Mouse (Mus musculus) CH12.LX (cell line): Measurements from ENCODE around the gene Mael. TPM values are rescaled to one million over a fixed set of nuclear protein-coding genes. Genes with fewer than 3 reads are reported as not detected.

ENCODE experiments used
- DNase-seq: peaks from one replicate; pipeline ENCODE4 v3.0.0-alpha.2; 2013; ENCODE audit errors: extremely low read depth
- H3K27ac ChIP-seq: 2 replicates; pipeline ENCODE4 v1.5.1; 2012; ENCODE audit warnings: low read depth, mild to moderate bottlenecking, control low read depth, moderate library complexity; ENCODE audit not compliant: insufficient read depth
- H3K27me3 ChIP-seq: replicated peaks from 2 replicates; pipeline ENCODE3; 2012; ENCODE audit warnings: inconsistent platforms
- H3K36me3 ChIP-seq, 2 experiments: replicated peaks in 1 of 2; 2 replicates each; pipeline versions ENCODE3 to v1.6.1; 2012; ENCODE audit warnings: inconsistent platforms in 1 of 2, low read length in 1 of 2, mild to moderate bottlenecking in 1 of 2, mixed read lengths in 1 of 2, moderate library complexity in 1 of 2; ENCODE audit not compliant: control insufficient read depth in 1 of 2, insufficient read depth in 1 of 2
- H3K4me1 ChIP-seq, 2 experiments: 2 replicates each; pipeline ENCODE4 v1.6.1; 2012; ENCODE audit warnings: inconsistent platforms in 1 of 2, moderate library complexity in 1 of 2; ENCODE audit not compliant: insufficient read depth in 2 of 2, control insufficient read depth in 1 of 2
- H3K4me2 ChIP-seq: 2 replicates; pipeline ENCODE4 v1.6.1; 2012; ENCODE audit warnings: low read depth, mild to moderate bottlenecking, control low read depth; ENCODE audit not compliant: poor library complexity, insufficient read depth, severe bottlenecking
- H3K4me3 ChIP-seq, 3 experiments: fragments of 150-350 bp in 1 of 3; sonication (generic) in 1 of 3; replicated peaks in 1 of 3; 2 replicates each; pipeline versions ENCODE3 to v1.5.1; 2011 to 2012; ENCODE audit warnings: low read depth in 2 of 3, low read length in 2 of 3, mild to moderate bottlenecking in 2 of 3, moderate library complexity in 2 of 3, control low read depth in 1 of 3, improper control_type of control experiment in 1 of 3, inconsistent platforms in 1 of 3, mixed read lengths in 1 of 3; ENCODE audit not compliant: poor library complexity in 1 of 3
- H3K79me2 ChIP-seq: replicated peaks from 2 replicates; pipeline ENCODE4 v1.6.1; 2012; ENCODE audit warnings: mild to moderate bottlenecking, moderate library complexity; ENCODE audit not compliant: control insufficient read depth, poor library complexity, insufficient read depth, severe bottlenecking; ENCODE audit errors: extremely low read depth
- H3K9ac ChIP-seq: 2 replicates; pipeline ENCODE4 v1.6.1; 2012; ENCODE audit warnings: low read depth, mild to moderate bottlenecking, control low read depth, moderate library complexity; ENCODE audit not compliant: insufficient read depth
- H3K9me3 ChIP-seq: replicated peaks from 2 replicates; pipeline ENCODE3; 2012; ENCODE audit warnings: low read length, inconsistent platforms, mixed read lengths
- CHD1 ChIP-seq: IDR thresholded peaks from 2 replicates; pipeline ENCODE4 v1.6.1; 2012; ENCODE audit warnings: low read depth, low read length, improper control_type of control experiment, inconsistent platforms
- CHD2 ChIP-seq: IDR thresholded peaks from 2 replicates; pipeline ENCODE4 v1.6.1; 2011; ENCODE audit warnings: low read length, improper control_type of control experiment
- CTCF ChIP-seq, 2 experiments: IDR thresholded peaks in 1 of 2; conservative IDR thresholded peaks in 1 of 2; 2 replicates each; pipeline ENCODE4 v1.5.1; 2011 to 2012; ENCODE audit warnings: low read depth in 2 of 2, low read length in 2 of 2, improper control_type of control experiment in 1 of 2, inconsistent platforms in 1 of 2, mild to moderate bottlenecking in 1 of 2, moderate library complexity in 1 of 2
- ETS1 ChIP-seq: conservative IDR thresholded peaks from 2 replicates; pipeline ENCODE4 v1.6.1; 2012; ENCODE audit warnings: low read depth, mild to moderate bottlenecking, inconsistent platforms, low read length, improper control_type of control experiment, moderate library complexity
- GABPA ChIP-seq: IDR thresholded peaks from 2 replicates; pipeline ENCODE4 v1.6.1; 2012; ENCODE audit warnings: low read depth, low read length, improper control_type of control experiment, inconsistent platforms; ENCODE audit not compliant: insufficient replicate concordance
- HCFC1 ChIP-seq: IDR thresholded peaks from 2 replicates; pipeline ENCODE4 v1.6.1; 2012; ENCODE audit warnings: low read depth, mild to moderate bottlenecking, inconsistent platforms, low read length, improper control_type of control experiment
- IRF4 ChIP-seq: IDR thresholded peaks from 2 replicates; pipeline ENCODE4 v1.6.1; 2014; ENCODE audit warnings: low read depth, mild to moderate bottlenecking, inconsistent platforms, low read length, improper control_type of control experiment
- JUND ChIP-seq: conservative IDR thresholded peaks from 2 replicates; pipeline ENCODE4 v1.6.1; 2011; ENCODE audit warnings: low read depth, low read length, improper control_type of control experiment
- KAT2A ChIP-seq: IDR thresholded peaks from 2 replicates; pipeline ENCODE4 v1.6.1; 2012; ENCODE audit warnings: low read length, improper control_type of control experiment, inconsistent platforms; ENCODE audit not compliant: insufficient replicate concordance
- MAX ChIP-seq: IDR thresholded peaks from 2 replicates; pipeline ENCODE4 v1.6.1; 2011; ENCODE audit warnings: low read length, improper control_type of control experiment
- MAZ ChIP-seq: IDR thresholded peaks from 2 replicates; pipeline ENCODE4 v1.6.1; 2012; ENCODE audit warnings: low read depth, mild to moderate bottlenecking, inconsistent platforms, low read length, improper control_type of control experiment, moderate library complexity
- MEF2A ChIP-seq: IDR thresholded peaks from 2 replicates; pipeline ENCODE4 v1.6.1; 2014; ENCODE audit warnings: low read depth, mild to moderate bottlenecking, inconsistent platforms, low read length, improper control_type of control experiment, borderline replicate concordance
- MXI1 ChIP-seq: IDR thresholded peaks from 2 replicates; pipeline ENCODE4 v1.6.1; 2011; ENCODE audit warnings: mild to moderate bottlenecking, low read depth, low read length, improper control_type of control experiment
- MYC ChIP-seq: IDR thresholded peaks from 2 replicates; pipeline ENCODE4 v1.6.1; 2011; ENCODE audit warnings: low read depth, mild to moderate bottlenecking, improper control_type of control experiment, low read length
- NELFE ChIP-seq: IDR thresholded peaks from 2 replicates; pipeline ENCODE4 v1.6.1; 2011; ENCODE audit warnings: low read depth, low read length, improper control_type of control experiment
- NRF1 ChIP-seq: IDR thresholded peaks from 2 replicates; pipeline ENCODE4 v1.6.1; 2014; ENCODE audit warnings: low read depth, mild to moderate bottlenecking, inconsistent platforms, low read length, improper control_type of control experiment, moderate library complexity
- PAX5 ChIP-seq: IDR thresholded peaks from 2 replicates; pipeline ENCODE4 v1.6.1; 2012; ENCODE audit warnings: low read length, inconsistent platforms, mixed read lengths
- POLR2AphosphoS2 ChIP-seq: IDR thresholded peaks from 2 replicates; pipeline ENCODE4 v1.6.1; 2011; ENCODE audit warnings: low read depth, low read length, improper control_type of control experiment
- RAD21 ChIP-seq: IDR thresholded peaks from 2 replicates; pipeline ENCODE4 v1.6.1; 2011; ENCODE audit warnings: low read depth, mild to moderate bottlenecking, low read length, improper control_type of control experiment, moderate library complexity
- SIN3A ChIP-seq: IDR thresholded peaks from 2 replicates; pipeline ENCODE4 v1.6.1; 2012; ENCODE audit warnings: low read length, improper control_type of control experiment, inconsistent platforms
- SMC3 ChIP-seq: IDR thresholded peaks from 2 replicates; pipeline ENCODE4 v1.6.1; 2011; ENCODE audit warnings: low read depth, low read length, improper control_type of control experiment
- TBP ChIP-seq: conservative IDR thresholded peaks from 2 replicates; pipeline ENCODE4 v1.6.1; 2011; ENCODE audit warnings: low read depth, low read length, improper control_type of control experiment
- TCF12 ChIP-seq: IDR thresholded peaks from 2 replicates; pipeline ENCODE4 v1.6.1; 2014; ENCODE audit warnings: low read depth, mild to moderate bottlenecking, inconsistent platforms, low read length, improper control_type of control experiment
- UBTF ChIP-seq: IDR thresholded peaks from 2 replicates; pipeline ENCODE4 v1.6.1; 2012; ENCODE audit warnings: low read depth, mild to moderate bottlenecking, inconsistent platforms, low read length, improper control_type of control experiment, moderate library complexity
- USF1 ChIP-seq: IDR thresholded peaks from 2 replicates; pipeline ENCODE4 v1.6.1; 2014; ENCODE audit warnings: low read depth, mild to moderate bottlenecking, inconsistent platforms, low read length, improper control_type of control experiment
- USF2 ChIP-seq: conservative IDR thresholded peaks from 2 replicates; pipeline ENCODE4 v1.6.1; 2011; ENCODE audit warnings: low read depth, low read length, improper control_type of control experiment
- ZC3H11A ChIP-seq: IDR thresholded peaks from 2 replicates; pipeline ENCODE4 v1.6.1; 2012; ENCODE audit warnings: low read depth, mild to moderate bottlenecking, inconsistent platforms, low read length, improper control_type of control experiment
- ZKSCAN1 ChIP-seq: IDR thresholded peaks from 2 replicates; pipeline ENCODE4 v1.6.1; 2012; ENCODE audit warnings: low read depth, inconsistent platforms, low read length, improper control_type of control experiment, borderline replicate concordance
- ZMIZ1 ChIP-seq: IDR thresholded peaks from 2 replicates; pipeline ENCODE4 v1.6.1; 2012; ENCODE audit warnings: low read depth, mild to moderate bottlenecking, inconsistent platforms, low read length, improper control_type of control experiment
- ZNF384 ChIP-seq: IDR thresholded peaks from 2 replicates; pipeline ENCODE4 v1.6.1; 2012; ENCODE audit warnings: low read depth, low read length, improper control_type of control experiment, inconsistent platforms
- dilution Hi-C: fragments of 300-500 bp; cut with MboI; formaldehyde crosslinking; loops from 2 replicates; pipeline ENCODE4 v1.14.3; 2020; ENCODE audit warnings: low sequenced_read_pairs; ENCODE audit not compliant: extremely low pct_unique_long_range_greater_than_20kb, extremely low pct_ligation_motif_present
- in situ Hi-C: fragments of 300-500 bp; cut with MboI; formaldehyde crosslinking; loops from 3 replicates; pipeline ENCODE4 v1.14.3; 2019; ENCODE audit warnings: low sequenced_read_pairs, low pct_ligation_motif_present, low pct_unique_long_range_greater_than_20kb, mixed read lengths
- polyA plus RNA-seq: library from polyadenylated mRNA; unstranded; fragments of >175 nt; gene quantifications from 2 replicates; pipeline ENCODE4 v1.2.1, GENCODE M21; 2012; ENCODE audit warnings: low read depth; ENCODE audit not compliant: insufficient read length
- total RNA-seq, 2 experiments: library from RNA; depleted of rRNA; stranded (reverse); fragments of 300-350 nt in 1 of 2; fragments of >200 nt in 1 of 2; gene quantifications; 2 replicates each; pipeline ENCODE4 v1.2.3; 2012 to 2014

Mael gene
- total and polyA plus RNA-seq, 3 experiments, result not detected

GRCm38 (mm10) chr1:166160569-166161445 lies 77.7 kb downstream of the Mael start:
- dilution Hi-C loops (no loop called here), in situ Hi-C loops (loop anchor here (25.0 kb wide), 2 partner anchors 151 to 499 kb away; no protein-coding TSS in a partner anchor)
- Histone ChIP-seq H3K36me3 (no peaks in the 10 kb centered on the region), H3K4me3 (no peak overlapping the region), H3K79me2 (no peaks in the 10 kb centered on the region), H3K4me1 (peaks cover 0 to 14% of the 10 kb centered on the region in 2 experiments; a peak in 2 of 4 replicates), H3K9ac (no peak overlapping the region), H3K27me3 (peaks cover 34% of the 10 kb centered on the region), H3K27ac (no peak overlapping the region), H3K4me2 (peak overlapping the region; percentile 19), H3K9me3 (no peaks in the 10 kb centered on the region)
- TF ChIP-seq NELFE (peak; percentile 54; the same call in 1 of the 2 replicates), SMC3 (peak; percentile 89), SIN3A (no peak), ZNF384 (no peak), GABPA (no peak), HCFC1 (no peak), ZC3H11A (peak; percentile 70), UBTF (no peak), CHD1 (no peak), ZMIZ1 (no peak), MAZ (no peak), JUND (no peak), KAT2A (no peak), MEF2A (peak; percentile 52; the same call in 1 of the 2 replicates), TBP (no peak), NRF1 (0 out of 2 replicates have a peak, but pooled peaks have one; percentile 21), CTCF (conservative IDR thresholded peaks at IDR 0.05 in 1 of 2, IDR thresholded peaks at IDR 0.05 in 1 of 2; ENCODE audit: low read depth in 2 of 2, low read length in 2 of 2) (peak; percentile 86 to 95), TCF12 (0 out of 2 replicates have a peak, but pooled peaks have one; percentile 32), RAD21 (peak; percentile 93), POLR2AphosphoS2 (no peak), ETS1 (no peak), IRF4 (peak; percentile 36; the same call in 1 of the 2 replicates), PAX5 (no peak), MAX (peak; percentile 39; the same call in 1 of the 2 replicates), MXI1 (no peak), ZKSCAN1 (no peak), MYC (peak; percentile 64; the same call in 1 of the 2 replicates), USF1 (no peak), CHD2 (no peak), USF2 (no peak)
- peak; percentile 69 for DNase-seq
